Mouse (Mus musculus) heart, postnatal 0 days (tissue): ENCODE results near the gene Ackr3. TPM values are rescaled to one million over a fixed set of nuclear protein-coding genes. Genes with fewer than 3 reads are reported as not detected.
A peak's percentile ranks its signal among the peaks of the same experiment; 100 is the strongest.

Experiments
- ATAC-seq: fragments of 200-750 bp; cut with Nextera tagmentation; 2 replicates; pipeline ENCODE4 v1.8.0; 2017; ENCODE audit warnings: low read depth, moderate number of reproducible peaks, moderate library complexity; ENCODE audit not compliant: insufficient read depth
- DNase-seq: peaks from one replicate; pipeline ENCODE4 v3.0.0-alpha.2; 2016; ENCODE audit warnings: low spot score
- H3K27ac ChIP-seq: fragments of 300-500 bp; sonication (generic); 2 replicates; pipeline ENCODE4 v1.5.1; 2014; ENCODE audit warnings: low read depth, mild to moderate bottlenecking
- H3K27me3 ChIP-seq: fragments of 300-500 bp; sonication (generic); 2 replicates; pipeline ENCODE4 v1.6.1; 2014; ENCODE audit warnings: low read length, mixed read lengths; ENCODE audit not compliant: control insufficient read depth, insufficient read depth
- H3K36me3 ChIP-seq: fragments of 300-500 bp; sonication (generic); replicated peaks from 2 replicates; pipeline ENCODE4 v1.6.1; 2014; ENCODE audit warnings: low read length, mixed read lengths; ENCODE audit not compliant: control insufficient read depth, insufficient read depth
- H3K4me1 ChIP-seq: fragments of 300-500 bp; sonication (generic); 2 replicates; pipeline ENCODE4 v1.6.1; 2014; ENCODE audit warnings: antibody characterized with exemption; ENCODE audit not compliant: control insufficient read depth, insufficient read depth
- H3K4me2 ChIP-seq: fragments of 300-500 bp; sonication (generic); 2 replicates; pipeline ENCODE4 v1.6.1; 2014; ENCODE audit warnings: low read depth, mild to moderate bottlenecking, low read length, moderate library complexity
- H3K4me3 ChIP-seq: fragments of 300-500 bp; sonication (generic); 2 replicates; pipeline ENCODE4 v1.5.1; 2014; ENCODE audit warnings: low read depth, low read length
- H3K9ac ChIP-seq: fragments of 300-500 bp; sonication (generic); replicated peaks from 2 replicates; pipeline ENCODE4 v1.6.1; 2014; ENCODE audit warnings: low read depth, low read length, mixed read lengths
- H3K9me3 ChIP-seq: fragments of 300-500 bp; sonication (generic); replicated peaks from 2 replicates; pipeline ENCODE4 v1.6.1; 2016; ENCODE audit warnings: low read length; ENCODE audit not compliant: control insufficient read depth
- CTCF ChIP-seq: IDR thresholded peaks from 2 replicates; pipeline ENCODE4 v1.5.1; 2016; ENCODE audit warnings: antibody characterized with exemption, control low read depth, low read depth
- EP300 ChIP-seq: IDR thresholded peaks from 2 replicates; pipeline ENCODE4 v1.6.1; 2016; ENCODE audit warnings: antibody characterized with exemption, low read depth
- WGBS: fragments of 180-500 bp; shearing (Covaris S2); extraction: QIAGEN DNeasy Blood & Tissue Kit; methylation state at CpG from one replicate; pipeline ENCODE4 v1.1.7; 2014; 5-methylcytosine and 5-hydroxymethylcytosine counted together
- polyA plus RNA-seq: library from polyadenylated mRNA; unstranded; fragments of >200 nt; fragmentation: Nextera tagmentation; extraction: Ambion mirVana; gene quantifications from 2 replicates; pipeline ENCODE4 v1.2.1, GENCODE M21; 2015
- total RNA-seq: library from RNA; depleted of rRNA; stranded (reverse); fragments of >200 nt; gene quantifications from 2 replicates; pipeline ENCODE4 v1.2.3, GENCODE M21; 2014; ENCODE audit warnings: low replicate concordance

Ackr3 gene
- total and polyA plus RNA-seq, 2 experiments from 2014 or later: 13.5 to 22.5 TPM

DNA sequence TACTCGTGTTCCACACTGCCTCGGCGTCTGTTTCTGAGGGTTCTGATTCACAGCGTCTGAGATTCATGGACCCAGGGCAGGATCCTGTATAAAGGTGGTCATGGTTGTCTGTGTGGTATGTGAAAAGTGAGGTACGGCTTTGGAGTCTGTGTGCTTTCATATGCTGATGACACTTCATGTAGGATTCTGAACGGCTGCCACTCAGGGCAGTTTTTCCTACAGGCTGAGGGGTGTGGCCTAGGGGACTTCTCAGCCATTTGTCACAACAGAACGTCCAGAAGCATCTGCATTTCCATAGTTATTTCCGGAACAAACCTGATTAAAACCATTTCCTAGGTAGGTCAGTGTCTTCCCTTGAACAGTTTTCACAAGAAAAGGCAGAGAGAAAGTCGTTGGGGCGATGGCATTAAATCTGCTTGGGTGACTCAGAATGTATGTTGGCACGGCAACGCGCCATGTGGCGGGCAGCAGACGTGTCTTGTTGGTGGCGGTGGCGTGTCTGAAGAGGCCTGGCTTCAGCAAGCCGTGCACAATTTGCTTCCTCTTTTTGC, 18.1 kb downstream of the Ackr3 start:
- Histone ChIP-seq H3K27ac (no peak overlapping the region), H3K9me3 (no peaks in the 10 kb centered on the region), H3K36me3 (no peaks in the 10 kb centered on the region), H3K4me2 (no peak overlapping the region), H3K27me3 (no peaks in the 10 kb centered on the region), H3K4me3 (no peak overlapping the region), H3K9ac (no peak overlapping the region), H3K4me1 (0 out of 2 replicates have a peak, but pooled peaks cover 10% of the 10 kb centered on the region)
- DNase-seq: no peak
- TF ChIP-seq EP300 (no peak), CTCF (no peak)
- no peak for ATAC-seq
- WGBS: 77% methylated on average over 18 of the region's 18 CpGs

GRCm38 (mm10) chr1:90222427-90222901, 18.7 kb downstream of the Ackr3 start:
- Histone ChIP-seq H3K9me3 (no peaks in the 10 kb centered on the region), H3K9ac (no peak overlapping the region), H3K27ac (no peak overlapping the region), H3K4me2 (no peak overlapping the region), H3K36me3 (no peaks in the 10 kb centered on the region), H3K4me3 (no peak overlapping the region), H3K4me1 (peaks cover 14% of the 10 kb centered on the region; the same call in 1 of the 2 replicates), H3K27me3 (no peaks in the 10 kb centered on the region)
- no peak for TF ChIP-seq EP300
- no peak for TF ChIP-seq CTCF
- DNase-seq: no peak
- ATAC-seq: no peak
- WGBS: 87% methylated on average over 17 of the region's 17 CpGs

DNA sequence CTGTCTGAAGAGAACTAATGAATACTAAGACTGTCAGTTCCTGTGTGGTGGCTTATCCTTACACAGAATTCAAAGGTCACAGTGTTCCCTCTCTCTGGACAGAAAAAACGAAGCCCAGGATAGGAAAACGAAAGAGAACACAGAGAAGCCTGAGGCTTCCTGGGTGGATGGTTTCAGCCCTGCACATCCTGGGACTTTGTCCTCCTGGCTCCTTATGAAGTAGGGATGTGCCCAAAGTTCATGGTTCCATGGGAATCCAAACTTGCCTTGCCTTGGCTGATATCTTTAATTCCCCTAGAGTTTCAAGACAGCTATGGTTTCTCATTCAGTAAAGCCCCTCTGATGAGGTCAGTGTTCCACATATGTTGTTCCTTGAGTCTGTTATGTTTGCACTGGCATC, 19.2 kb downstream of the Ackr3 start:
- ATAC-seq: no peak
- no peaks in the 10 kb centered on the region for H3K9me3 ChIP-seq
- no peaks in the 10 kb centered on the region for H3K36me3 ChIP-seq
- 71% methylated on average over 2 of the region's 2 CpGs for WGBS
- TF ChIP-seq CTCF: no peak
- TF ChIP-seq EP300: no peak
- no peak overlapping the region for H3K4me3 ChIP-seq
- no peak overlapping the region for H3K4me2 ChIP-seq
- peaks cover 19% of the 10 kb centered on the region; the same call in 1 of the 2 replicates for H3K4me1 ChIP-seq
- no peaks in the 10 kb centered on the region for H3K27me3 ChIP-seq
- DNase-seq: no peak
- H3K9ac ChIP-seq: no peak overlapping the region
- H3K27ac ChIP-seq: no peak overlapping the region

DNA sequence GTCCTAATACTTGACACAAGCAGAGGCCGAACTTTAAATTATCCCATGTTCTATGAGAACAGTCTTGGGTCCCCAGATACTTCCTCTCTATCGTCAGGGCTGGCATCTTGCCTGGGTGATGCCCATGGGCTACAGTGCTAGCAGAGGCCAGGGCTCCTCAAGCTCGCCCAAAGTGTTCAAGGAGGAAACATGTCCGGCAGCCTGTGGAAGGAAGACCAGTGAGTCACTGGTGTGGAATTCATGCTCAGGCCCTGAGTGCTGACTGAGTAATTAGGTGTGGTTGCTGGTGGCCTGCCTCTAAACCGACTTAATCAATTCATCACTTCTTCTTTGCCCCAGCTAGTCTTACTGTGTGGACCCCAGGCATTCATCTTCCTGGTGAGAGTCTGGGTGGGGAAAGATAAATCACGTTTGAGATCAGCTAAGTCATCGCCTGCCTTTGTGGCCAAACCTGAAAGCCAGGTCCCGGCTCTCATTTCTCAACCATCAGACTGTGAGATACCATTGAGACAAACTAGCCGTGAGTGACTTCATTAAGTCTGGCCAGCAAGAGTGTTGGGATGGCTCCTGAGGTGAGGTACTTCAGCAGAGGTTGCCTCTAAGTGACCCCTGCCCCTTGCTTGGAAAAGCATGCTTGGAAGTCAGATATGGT, 21.9 kb downstream of the Ackr3 start:
- H3K4me2 ChIP-seq: no peak overlapping the region
- H3K9ac ChIP-seq: no peak overlapping the region
- no peaks in the 10 kb centered on the region for H3K9me3 ChIP-seq
- DNase-seq (no peak), ATAC-seq (peak; percentile 47; the same call in 1 of the 2 replicates)
- peaks cover 24% of the 10 kb centered on the region; the same call in 1 of the 2 replicates for H3K4me1 ChIP-seq
- TF ChIP-seq EP300: no peak
- TF ChIP-seq CTCF: no peak
- no peaks in the 10 kb centered on the region for H3K27me3 ChIP-seq
- 42% methylated on average over 9 of the region's 9 CpGs for WGBS
- H3K36me3 ChIP-seq: no peaks in the 10 kb centered on the region
- no peak overlapping the region for H3K4me3 ChIP-seq
- peak overlapping the region; percentile 13; the same call in 1 of the 2 replicates for H3K27ac ChIP-seq

GRCm38 (mm10) chr1:90227684-90228322, 24.0 kb downstream of the Ackr3 start:
- Histone ChIP-seq H3K36me3 (no peaks in the 10 kb centered on the region), H3K27me3 (no peaks in the 10 kb centered on the region), H3K9ac (no peak overlapping the region), H3K9me3 (no peaks in the 10 kb centered on the region), H3K4me2 (no peak overlapping the region), H3K4me3 (no peak overlapping the region), H3K27ac (no peak overlapping the region), H3K4me1 (peaks cover 24% of the 10 kb centered on the region; the same call in 1 of the 2 replicates)
- no peak for ATAC-seq
- WGBS: 12% methylated on average over 12 of the region's 12 CpGs
- no peak for DNase-seq
- TF ChIP-seq CTCF (no peak), EP300 (no peak)
